Mouse (Mus musculus) brain, adult 2 months (tissue): Measurements from ENCODE around the gene Fasn.
"Not testable (repeated sequence)": the region's sequence is repeated elsewhere in the genome, so short reads cannot be mapped to it uniquely, and the experiment has no call there.

Experiments used
- DNase-seq: peaks from one replicate; pipeline ENCODE4 v3.0.0; 2011; ENCODE audit warnings: low read depth, low spot score

The Fasn gene

GRCm38 (mm10) chr11:120823956-120824786 is at the start of gene Fasn:
Gene Fasn (minus strand): TSS chr11:120824547.
- DNase-seq: peak; percentile 99

GRCm38 (mm10) chr11:120873206-120873605 is 48.9 kb upstream of the Fasn start:
- DNase-seq: no peak

DNA sequence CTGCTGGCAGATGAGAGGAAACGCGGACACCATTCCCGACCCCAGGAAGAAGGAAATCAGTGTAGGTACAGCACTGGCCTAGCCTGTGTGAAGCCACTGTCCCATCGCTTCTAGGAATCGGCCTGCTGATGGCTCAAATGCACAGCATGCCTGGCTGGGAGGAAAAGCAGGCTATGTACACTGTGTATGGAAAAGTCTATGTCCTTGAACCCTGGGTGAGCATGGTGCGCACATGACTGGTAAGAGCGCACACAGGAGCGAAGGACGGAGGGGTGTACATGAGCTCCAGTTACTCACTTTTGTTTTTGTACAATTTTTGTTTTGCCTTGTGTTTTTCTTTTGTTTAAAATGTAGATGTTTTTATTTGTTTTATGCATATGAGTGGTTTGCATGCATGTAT is 47.2 kb upstream of the Fasn start:
- DNase-seq: no peak

- no peak for DNase-seq
These were observed 41.5 kb upstream of the Fasn start for GRCm38 (mm10) chr11:120865816-120866215.

DNA sequence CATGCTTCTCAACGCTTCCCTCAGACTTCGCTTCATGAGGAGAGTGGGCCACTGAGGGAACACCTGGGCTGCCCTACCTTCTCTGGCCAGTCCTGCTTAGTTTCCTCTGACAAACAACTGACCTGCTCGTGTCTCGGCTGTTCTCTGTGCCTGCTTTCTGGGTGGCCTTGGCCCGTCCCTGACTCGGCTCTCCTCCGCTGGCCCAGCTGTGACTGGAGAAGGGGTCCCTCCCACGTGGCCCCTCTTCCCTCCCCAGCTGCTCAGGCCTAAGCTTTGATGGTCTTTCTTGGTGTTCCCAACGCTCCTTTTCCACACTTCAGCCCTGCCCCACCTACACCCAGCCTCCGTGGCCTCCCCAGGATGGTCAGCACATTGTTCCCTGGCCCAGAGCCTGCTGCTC is 38.5 kb upstream of the Fasn start:
- no peak for DNase-seq

DNA sequence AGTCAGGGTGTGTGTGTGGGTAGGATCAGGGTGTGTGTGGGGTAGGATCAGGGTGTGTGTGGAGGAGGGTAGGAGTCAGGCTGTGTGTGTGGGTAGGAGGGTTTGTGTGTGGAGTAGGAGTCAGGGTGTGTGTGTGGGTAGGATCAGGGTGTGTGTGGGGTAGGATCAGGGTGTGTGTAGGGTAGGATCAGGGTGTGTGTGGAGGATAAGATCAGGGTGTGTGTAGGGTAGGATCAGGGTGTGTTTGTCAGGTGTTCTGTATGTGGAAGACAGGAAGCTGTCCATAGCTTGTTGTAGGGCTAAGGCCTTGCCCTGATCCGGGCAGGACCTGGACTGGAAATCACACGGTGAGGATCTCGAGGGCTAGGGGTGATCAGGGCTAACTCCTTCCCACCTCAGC is 31.6 kb upstream of the Fasn start:
- DNase-seq: not testable (repeated sequence)

DNA sequence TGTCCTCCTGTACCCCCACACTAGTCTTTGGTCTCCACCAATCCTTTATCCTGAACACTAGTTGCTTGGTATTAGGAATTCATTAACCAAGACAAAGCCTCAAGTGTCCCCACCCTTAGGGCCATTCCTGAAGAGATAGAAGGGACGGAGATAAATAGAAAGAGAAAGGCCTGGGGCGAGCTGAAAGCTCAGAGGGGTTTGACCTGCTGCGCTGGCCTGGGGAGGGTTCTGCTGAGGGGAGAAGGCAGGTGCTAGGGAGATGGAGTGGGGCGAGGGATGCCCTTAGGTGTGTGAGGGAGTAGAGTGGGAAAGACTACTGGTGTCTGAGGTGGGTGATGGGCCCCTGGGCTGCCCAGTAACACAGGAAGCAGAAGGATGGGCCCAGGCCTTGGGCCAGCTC is 29.4 kb upstream of the Fasn start:
- no peak for DNase-seq

GRCm38 (mm10) chr11:120853158-120853557 is 28.8 kb upstream of the Fasn start:
- DNase-seq: no peak

DNA sequence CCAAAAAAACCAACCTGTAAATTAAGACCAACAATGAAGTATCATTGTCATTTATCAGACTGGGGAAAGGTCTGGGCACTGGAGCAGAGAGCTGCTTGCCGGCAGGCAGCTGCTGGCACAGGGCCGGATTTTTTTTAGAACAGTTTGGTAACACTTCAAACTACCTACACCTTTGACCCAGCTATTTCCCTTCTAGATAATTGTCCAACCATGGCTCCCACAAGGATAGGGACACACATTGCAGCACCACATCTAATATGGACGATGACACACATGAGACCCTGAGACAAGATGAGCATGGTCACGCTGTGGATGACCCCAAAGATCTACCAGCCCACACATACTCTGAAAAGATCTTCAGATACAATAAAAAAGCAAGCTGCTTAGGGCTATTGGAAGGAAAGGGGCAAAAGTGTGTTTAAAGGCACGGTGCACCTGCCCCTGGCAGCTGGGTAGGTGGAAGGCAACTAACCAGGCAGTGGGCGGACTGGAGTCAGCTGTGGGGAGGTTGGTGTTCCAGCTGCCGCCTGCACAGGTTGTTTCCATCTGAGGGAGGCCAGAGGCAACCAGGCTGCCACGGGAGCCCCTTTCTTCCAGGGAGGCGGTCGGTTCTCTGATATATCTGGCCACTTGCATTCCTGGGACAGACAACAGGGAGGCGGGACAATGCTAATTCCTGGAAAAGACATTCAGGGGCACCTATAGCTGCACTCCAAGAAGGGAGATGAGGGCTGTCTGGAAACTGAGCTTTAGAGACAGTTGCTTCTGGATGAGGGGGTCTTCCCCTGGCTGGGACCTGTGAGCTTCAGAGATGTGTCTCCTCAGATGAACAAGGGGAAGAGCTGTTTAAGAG is 28.0 kb upstream of the Fasn start:
- DNase-seq: peak; percentile 15

GRCm38 (mm10) chr11:120851582-120851981 is 27.2 kb upstream of the Fasn start:
- DNase-seq: no peak

DNA sequence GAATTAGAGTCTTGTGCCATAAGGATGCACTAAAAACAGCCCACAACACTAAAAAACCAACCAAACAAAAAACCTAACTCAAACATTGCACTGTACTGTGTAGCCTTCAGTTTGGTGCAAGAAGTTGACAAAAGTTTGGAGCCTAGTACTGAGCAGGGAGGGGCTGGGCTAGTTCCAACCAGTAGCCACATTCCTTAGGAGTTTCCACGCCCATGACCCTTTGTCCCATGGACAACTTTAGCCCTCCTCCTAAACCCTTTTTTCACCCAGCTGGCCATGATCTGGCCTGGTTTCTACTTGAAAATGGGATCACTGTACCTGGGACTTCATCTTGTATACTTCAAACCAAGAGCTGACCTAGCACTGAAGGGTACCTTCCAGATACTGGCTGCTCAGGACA is 26.8 kb upstream of the Fasn start:
- DNase-seq: no peak

DNA sequence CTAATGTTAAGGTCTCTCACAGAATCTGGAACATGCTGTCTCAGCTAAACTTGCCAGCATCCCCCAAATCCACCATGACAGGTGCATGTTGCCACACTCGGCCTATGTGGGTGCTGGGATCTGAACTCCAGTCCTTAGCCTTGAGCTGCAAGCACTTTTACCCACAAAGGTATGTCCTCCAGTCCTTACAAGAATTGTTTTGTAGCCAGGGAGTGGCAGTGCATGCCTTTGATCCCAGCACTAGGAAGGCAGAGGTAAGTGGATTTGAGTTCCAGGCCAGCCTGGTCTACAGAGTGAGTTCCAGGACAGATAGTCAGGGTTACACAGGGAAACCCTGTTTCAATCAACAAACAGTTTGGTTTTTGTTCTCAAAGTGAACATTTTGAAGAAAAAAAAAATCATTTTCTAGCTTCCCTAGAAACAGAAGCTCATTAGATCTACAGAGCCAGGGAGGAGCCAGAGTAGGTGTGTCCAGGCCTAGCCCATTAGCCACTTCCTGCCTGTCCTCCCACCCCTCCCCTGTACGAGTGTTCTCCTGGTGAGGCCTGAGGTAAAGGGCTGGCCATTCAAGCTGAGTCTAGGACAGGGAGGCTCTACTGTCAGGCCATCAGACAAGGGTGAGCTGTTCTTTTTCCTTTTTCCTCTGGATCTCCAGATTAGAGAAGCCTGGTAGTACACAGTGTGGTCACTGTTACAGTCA is 26.1 kb upstream of the Fasn start:
- no peak for DNase-seq

DNA sequence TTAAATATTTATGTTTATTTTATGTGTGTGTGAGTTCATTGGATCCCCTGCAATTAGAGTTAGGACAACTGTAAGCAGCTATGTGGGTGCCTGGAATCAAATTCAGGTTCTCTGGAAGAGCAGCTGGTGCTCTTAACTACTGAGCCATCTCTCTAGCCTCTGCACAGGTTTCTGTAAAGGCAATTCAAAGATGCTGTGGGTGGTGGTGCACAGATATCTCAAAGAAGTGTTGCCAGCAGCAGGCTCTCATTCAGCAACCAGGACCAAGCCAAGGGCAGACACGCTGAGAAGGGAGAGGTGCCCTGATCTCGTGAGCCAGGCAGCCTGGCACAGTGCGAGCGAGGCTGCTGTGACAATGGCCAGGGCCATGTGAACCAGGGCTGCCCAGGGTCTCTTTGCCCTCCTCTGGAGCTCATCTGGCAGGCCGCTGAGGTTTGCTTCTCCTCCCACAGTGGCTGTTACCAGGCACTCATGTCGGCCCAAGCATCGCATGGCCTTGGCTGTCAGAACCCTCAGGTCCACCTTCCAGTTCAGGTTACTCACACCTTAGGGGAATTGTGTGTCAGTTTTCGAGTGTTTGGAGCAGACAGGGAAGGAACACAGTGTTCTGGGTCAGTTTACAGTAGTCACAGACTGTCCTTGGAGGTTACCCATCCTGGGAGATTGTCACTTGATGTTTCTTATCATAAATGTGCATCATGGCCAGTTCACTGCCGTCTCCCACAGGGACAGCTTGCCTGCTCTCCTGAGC is 22.6 kb upstream of the Fasn start:
- DNase-seq: peak; percentile 67

DNA sequence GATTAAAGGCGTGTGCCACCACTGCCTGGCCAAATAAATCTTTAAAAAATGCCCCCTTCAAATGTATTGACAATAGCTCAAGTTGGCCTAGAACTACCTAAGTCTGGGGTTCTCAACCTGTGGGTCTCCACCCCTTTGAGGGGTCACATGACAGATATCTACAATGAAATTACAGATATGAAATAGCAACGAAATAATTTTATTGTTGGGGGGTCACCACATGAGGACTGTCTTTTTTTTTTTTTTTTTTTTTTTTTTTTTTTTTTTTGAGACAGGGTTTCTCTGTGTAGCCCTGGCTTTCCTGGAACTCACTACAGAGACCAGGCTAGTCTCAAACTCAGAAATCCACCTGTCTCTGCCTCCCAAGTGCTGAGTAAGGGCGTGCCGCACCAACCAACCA is 20.0 kb upstream of the Fasn start:
- DNase-seq: no peak

- DNase-seq: peak; percentile 24
These were observed 9.4 kb upstream of the Fasn start for GRCm38 (mm10) chr11:120833555-120834280.

- DNase-seq: not testable (repeated sequence)
These were observed 8.6 kb upstream of the Fasn start for GRCm38 (mm10) chr11:120832962-120833361.

- DNase-seq: no peak
These were observed 7.5 kb upstream of the Fasn start for GRCm38 (mm10) chr11:120831659-120832440.

- no peak for DNase-seq
These were observed 6.3 kb upstream of the Fasn start for GRCm38 (mm10) chr11:120830686-120831085.

DNA sequence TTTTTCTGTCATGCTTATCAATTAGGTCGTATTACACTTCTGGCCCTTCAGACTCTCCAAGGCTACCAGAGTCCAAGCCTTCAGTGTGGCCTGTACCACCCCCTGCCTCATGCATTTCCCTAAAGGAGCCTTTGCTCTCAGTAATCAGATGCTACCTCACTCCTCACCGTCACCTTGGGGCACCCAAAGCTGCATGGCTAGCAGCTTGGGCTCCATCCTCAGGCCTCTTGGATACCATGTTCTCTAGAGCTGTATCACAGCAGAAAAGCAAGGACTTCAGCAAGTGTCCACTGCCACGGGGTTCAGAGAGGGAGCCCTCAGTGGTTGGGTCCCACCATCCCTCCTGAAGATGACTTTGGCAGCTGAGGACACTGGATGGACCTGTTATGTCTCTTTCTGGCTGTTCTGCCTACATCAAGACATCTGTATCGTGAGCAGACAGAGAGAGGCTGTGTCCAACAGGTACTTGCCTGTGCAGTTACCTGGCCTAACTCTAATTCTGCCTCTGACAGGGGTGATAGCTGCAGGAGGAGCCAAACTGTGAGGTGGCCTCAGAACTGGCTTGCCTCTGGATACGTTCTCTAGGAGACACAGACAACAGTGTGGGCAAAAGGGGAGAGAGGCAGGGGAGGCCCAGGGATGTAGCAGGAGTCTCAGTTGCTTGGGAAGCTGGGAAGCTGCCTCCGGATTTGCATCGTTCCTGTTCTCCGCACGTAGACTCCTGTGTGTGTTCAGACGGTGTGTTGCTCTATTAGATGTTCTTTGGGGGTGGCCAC is 5.6 kb upstream of the Fasn start:
- DNase-seq: no peak
